Mouse (Mus musculus) limb, embryonic 14.5 days (tissue): Measurements from ENCODE around the gene Slc25a13. TPM values are rescaled to one million over a fixed set of nuclear protein-coding genes. Genes with fewer than 3 reads are reported as not detected.

Experiments used
- ATAC-seq: fragments of 200-750 bp; cut with Nextera tagmentation; 2 replicates; pipeline ENCODE4 v1.8.0; 2017; ENCODE audit warnings: low read depth, moderate number of reproducible peaks, moderate TSS enrichment; ENCODE audit not compliant: low FRiP score
- DNase-seq: peaks from one replicate; pipeline ENCODE4 v3.0.0-alpha.2; 2015; ENCODE audit warnings: low spot score
- H3K27ac ChIP-seq: fragments of 300-500 bp; sonication (generic); replicated peaks from 2 replicates; pipeline ENCODE4 v1.5.1; 2014; ENCODE audit warnings: low read depth, mild to moderate bottlenecking, low read length, moderate library complexity, mixed read lengths
- H3K27me3 ChIP-seq: fragments of 300-500 bp; sonication (generic); 2 replicates; pipeline ENCODE4 v1.6.1; 2014; ENCODE audit warnings: low read length, mixed read lengths; ENCODE audit not compliant: control insufficient read depth, insufficient read depth
- H3K36me3 ChIP-seq: fragments of 300-500 bp; sonication (generic); 2 replicates; pipeline ENCODE4 v1.6.1; 2014; ENCODE audit warnings: mild to moderate bottlenecking, low read length, moderate library complexity, mixed read lengths; ENCODE audit not compliant: control insufficient read depth, insufficient read depth
- H3K4me1 ChIP-seq: fragments of 300-500 bp; sonication (generic); 2 replicates; pipeline ENCODE4 v1.6.1; 2014; ENCODE audit warnings: antibody characterized with exemption, low read length, mixed read lengths; ENCODE audit not compliant: control insufficient read depth, insufficient read depth
- H3K4me2 ChIP-seq: fragments of 300-500 bp; sonication (generic); replicated peaks from 2 replicates; pipeline ENCODE4 v1.6.1; 2014; ENCODE audit warnings: low read depth, mild to moderate bottlenecking, low read length, moderate library complexity; ENCODE audit not compliant: severe bottlenecking
- H3K4me3 ChIP-seq: fragments of 300-500 bp; sonication (generic); replicated peaks from 2 replicates; pipeline ENCODE4 v1.5.1; 2014; ENCODE audit warnings: low read length
- H3K9ac ChIP-seq: fragments of 300-500 bp; sonication (generic); 2 replicates; pipeline ENCODE4 v1.6.1; 2014; ENCODE audit warnings: mild to moderate bottlenecking, low read depth, low read length, moderate library complexity; ENCODE audit not compliant: severe bottlenecking
- H3K9me3 ChIP-seq: fragments of 300-500 bp; sonication (generic); 2 replicates; pipeline ENCODE4 v1.6.1; 2016; ENCODE audit warnings: low read length; ENCODE audit not compliant: control insufficient read depth
- POLR2A ChIP-seq: fragments of 200-500 bp; IDR thresholded peaks from 2 replicates; pipeline ENCODE4 v1.8.0; 2012; ENCODE audit warnings: inconsistent platforms, mild to moderate bottlenecking, moderate library complexity, borderline replicate concordance; ENCODE audit not compliant: insufficient read depth, insufficient read length; ENCODE audit errors: extremely low read depth
- WGBS: fragments of 180-500 bp; shearing (Covaris S2); extraction: QIAGEN DNeasy Blood & Tissue Kit; methylation state at CpG from one replicate; pipeline ENCODE4 v1.1.7; 2014; 5-methylcytosine and 5-hydroxymethylcytosine counted together
- polyA plus RNA-seq, 2 experiments: library from polyadenylated mRNA; depleted of rRNA in 1 of 2; stranded (reverse) in 1 of 2; unstranded in 1 of 2; fragments of >200 nt; fragmentation: Nextera tagmentation in 1 of 2; extraction: Ambion mirVana in 1 of 2; gene quantifications; 2 replicates each; pipeline versions ENCODE4 v1.2.1 to v1.2.3; 2012 to 2014

Slc25a13 gene
- polyA plus RNA-seq, 2 experiments = 8.2 to 19.1 TPM

DNA sequence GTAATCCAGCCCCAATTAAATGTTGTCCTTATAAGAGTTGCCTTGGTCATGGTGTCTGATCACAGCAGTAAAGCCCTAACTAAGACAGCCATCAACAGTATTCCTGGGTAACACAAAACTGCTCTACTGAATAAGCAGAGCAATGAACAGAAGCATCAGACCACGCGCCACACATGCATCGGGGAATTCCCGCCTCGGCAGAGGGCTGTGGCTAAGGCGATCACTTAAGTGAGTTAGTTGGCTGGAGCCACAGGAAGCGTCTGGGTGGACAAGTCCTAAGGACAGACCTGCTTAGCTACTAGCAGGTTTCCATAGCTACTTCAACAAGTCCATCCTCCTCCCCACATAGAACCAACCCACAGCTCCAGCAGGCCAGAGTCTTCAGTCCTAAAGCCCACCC, 6.3 kb downstream of the Slc25a13 start:
- no peaks in the 10 kb centered on the region for H3K4me1 ChIP-seq
- H3K4me2 ChIP-seq = no peak overlapping the region
- DNase-seq (no peak), ATAC-seq (no peak)
- no peak overlapping the region for H3K9ac ChIP-seq
- no peak for TF ChIP-seq POLR2A
- H3K9me3 ChIP-seq = no peaks in the 10 kb centered on the region
- H3K27ac ChIP-seq = no peak overlapping the region
- WGBS = 93% methylated on average over 7 of the region's 7 CpGs
- H3K4me3 ChIP-seq = no peak overlapping the region
- no peaks in the 10 kb centered on the region for H3K27me3 ChIP-seq
- H3K36me3 ChIP-seq = no peaks in the 10 kb centered on the region

- Histone ChIP-seq H3K9me3 (no peaks in the 10 kb centered on the region), H3K27ac (no peak overlapping the region), H3K4me3 (no peak overlapping the region), H3K9ac (no peak overlapping the region), H3K4me2 (no peak overlapping the region), H3K4me1 (no peaks in the 10 kb centered on the region), H3K27me3 (no peaks in the 10 kb centered on the region), H3K36me3 (no peaks in the 10 kb centered on the region)
- 58% methylated on average over 4 of the region's 4 CpGs for WGBS
- DNase-seq (no peak), ATAC-seq (no peak)
- no peak for TF ChIP-seq POLR2A
These were observed 8.5 kb downstream of the Slc25a13 start for GRCm38 (mm10) chr6:6208351-6209059.

DNA sequence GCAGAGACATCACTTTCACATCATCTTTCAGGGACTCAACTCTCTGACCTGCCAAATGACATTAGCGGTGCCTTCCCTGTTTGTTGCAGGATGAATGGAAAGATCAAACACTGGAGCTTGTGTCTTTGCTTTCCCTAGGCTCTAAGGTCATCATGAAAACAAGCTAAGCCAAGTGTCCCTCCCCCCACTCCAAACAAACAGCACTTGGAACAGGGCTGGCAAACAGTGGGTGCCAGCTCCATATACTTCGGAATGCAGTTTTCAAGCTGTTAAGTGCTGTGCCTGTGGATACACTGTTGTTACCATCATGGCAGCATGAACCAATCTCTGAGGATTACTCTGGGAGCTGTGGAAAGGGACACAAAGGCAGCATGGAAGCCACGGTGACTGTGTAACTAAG, 9.1 kb downstream of the Slc25a13 start:
- Histone ChIP-seq H3K4me3 (no peak overlapping the region), H3K9ac (no peak overlapping the region), H3K27ac (no peak overlapping the region), H3K4me1 (no peaks in the 10 kb centered on the region), H3K27me3 (no peaks in the 10 kb centered on the region), H3K4me2 (no peak overlapping the region), H3K36me3 (no peaks in the 10 kb centered on the region), H3K9me3 (no peaks in the 10 kb centered on the region)
- DNase-seq (no peak), ATAC-seq (no peak)
- TF ChIP-seq POLR2A = no peak
- 84% methylated on average over 3 of the region's 3 CpGs for WGBS

GRCm38 (mm10) chr6:6207395-6207794, 9.6 kb downstream of the Slc25a13 start:
- H3K27ac ChIP-seq = no peak overlapping the region
- no peaks in the 10 kb centered on the region for H3K4me1 ChIP-seq
- ATAC-seq (no peak), DNase-seq (no peak)
- no peak overlapping the region for H3K4me2 ChIP-seq
- no peaks in the 10 kb centered on the region for H3K9me3 ChIP-seq
- no peak for TF ChIP-seq POLR2A
- WGBS = 86% methylated on average over 1 of the region's 1 CpGs
- no peaks in the 10 kb centered on the region for H3K27me3 ChIP-seq
- no peaks in the 10 kb centered on the region for H3K36me3 ChIP-seq
- no peak overlapping the region for H3K9ac ChIP-seq
- H3K4me3 ChIP-seq = no peak overlapping the region

DNA sequence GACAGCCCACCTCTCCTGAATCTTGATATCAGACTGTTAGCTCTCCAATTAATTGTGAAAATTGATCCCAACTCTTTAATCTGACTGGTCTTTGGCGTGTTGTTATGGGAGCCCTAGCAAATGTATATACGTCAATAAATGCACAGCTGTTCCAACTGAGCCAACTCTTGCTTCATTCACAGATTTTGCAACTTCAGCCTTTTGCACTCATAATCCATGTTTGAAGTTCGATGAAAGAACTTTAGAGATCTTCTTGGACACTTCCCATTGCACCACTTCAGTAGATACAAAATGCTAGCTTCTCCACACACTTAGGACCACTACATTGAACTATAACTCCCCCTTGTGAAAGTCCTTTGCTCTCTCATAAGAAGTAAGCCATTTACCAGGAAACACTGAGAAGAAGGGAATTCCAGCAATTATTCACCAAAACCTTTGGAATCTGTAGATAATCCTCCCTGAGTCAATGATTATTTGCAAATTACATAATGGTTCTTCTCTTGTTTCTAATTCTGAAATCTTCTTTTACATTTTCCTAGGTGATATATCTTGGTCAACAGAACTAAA, 11.3 kb downstream of the Slc25a13 start:
- WGBS = 70% methylated on average over 3 of the region's 3 CpGs
- H3K4me3 ChIP-seq = no peak overlapping the region
- no peaks in the 10 kb centered on the region for H3K27me3 ChIP-seq
- no peak overlapping the region for H3K4me2 ChIP-seq
- H3K9ac ChIP-seq = no peak overlapping the region
- H3K9me3 ChIP-seq = no peaks in the 10 kb centered on the region
- H3K4me1 ChIP-seq = no peaks in the 10 kb centered on the region
- no peak overlapping the region for H3K27ac ChIP-seq
- ATAC-seq (no peak), DNase-seq (no peak)
- no peaks in the 10 kb centered on the region for H3K36me3 ChIP-seq
- no peak for TF ChIP-seq POLR2A

- WGBS = 87% methylated on average over 6 of the region's 6 CpGs
- DNase-seq (no peak), ATAC-seq (no peak)
These were observed 14.5 kb downstream of the Slc25a13 start for GRCm38 (mm10) chr6:6202451-6202850.

More at GRCm38 (mm10) chr6:6202451-6202850, 14.5 kb downstream of the Slc25a13 start:
- no peaks in the 10 kb centered on the region for H3K9me3 ChIP-seq
- no peaks in the 10 kb centered on the region for H3K27me3 ChIP-seq
- no peak overlapping the region for H3K9ac ChIP-seq
- no peak overlapping the region for H3K4me2 ChIP-seq
- H3K4me3 ChIP-seq = no peak overlapping the region
- H3K4me1 ChIP-seq = no peaks in the 10 kb centered on the region
- no peak for TF ChIP-seq POLR2A
- H3K36me3 ChIP-seq = 0 out of 2 replicates have a peak, but pooled peaks cover 2% of the 10 kb centered on the region
- H3K27ac ChIP-seq = no peak overlapping the region
